Mouse (Mus musculus) left cerebral cortex, adult 6 months (tissue): Measurements from ENCODE around the gene Gldn. TPM values are rescaled to one million over a fixed set of nuclear protein-coding genes. Genes with fewer than 3 reads are reported as not detected.

ENCODE experiments used
- long read RNA-seq, 2 experiments: library from polyadenylated mRNA; unstranded; transcript quantifications; one replicate each; pipeline ENCODE4 v2.0.0; 2019 to 2020
- polyA plus RNA-seq: library from polyadenylated mRNA; unstranded; fragments of <200 nt; fragmentation: Nextera tagmentation; gene quantifications from 2 replicates; pipeline ENCODE4 v1.2.3, GENCODE M21; 2021

Gene Gldn
- 0.16 and 0.28 TPM in 2 replicates for polyA plus RNA-seq
- long read RNA-seq, experiment 1 = 0 reads
- long read RNA-seq, experiment 2 = 0 reads

DNA sequence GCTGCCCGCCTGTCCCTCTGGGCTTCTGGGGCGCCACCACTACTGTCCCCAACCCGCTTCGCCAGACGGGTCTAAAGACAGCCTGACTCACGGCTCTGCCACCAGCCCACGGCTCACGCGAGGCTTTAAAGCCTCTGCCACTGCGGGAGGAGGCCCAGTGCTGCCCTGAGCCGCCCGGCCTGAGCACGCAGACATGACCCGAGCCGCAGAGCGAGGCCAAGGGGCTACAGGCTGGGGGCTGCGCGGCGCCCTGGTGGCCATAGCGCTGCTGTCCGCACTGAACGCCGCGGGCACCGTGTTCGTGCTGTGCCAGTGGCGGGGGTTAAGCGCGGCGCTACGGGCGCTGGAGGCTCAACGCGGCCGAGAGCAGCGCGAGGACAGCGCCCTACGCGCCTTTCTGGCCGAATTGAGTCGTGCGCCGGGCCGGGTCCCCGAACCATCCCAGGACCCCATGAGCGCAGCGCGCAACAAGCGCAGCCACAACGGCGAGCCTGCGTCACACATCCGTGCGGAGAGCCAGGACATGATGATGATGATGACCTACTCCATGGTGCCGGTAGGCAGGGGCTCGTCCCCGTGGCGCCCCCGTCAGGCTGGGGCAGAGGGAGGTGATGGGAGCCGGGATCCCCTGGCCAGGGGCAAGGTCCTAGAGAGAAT lies at the start of gene Gldn:
Gene Gldn (plus strand): TSS at position 156 of the 657 bp plus-strand sequence.

DNA sequence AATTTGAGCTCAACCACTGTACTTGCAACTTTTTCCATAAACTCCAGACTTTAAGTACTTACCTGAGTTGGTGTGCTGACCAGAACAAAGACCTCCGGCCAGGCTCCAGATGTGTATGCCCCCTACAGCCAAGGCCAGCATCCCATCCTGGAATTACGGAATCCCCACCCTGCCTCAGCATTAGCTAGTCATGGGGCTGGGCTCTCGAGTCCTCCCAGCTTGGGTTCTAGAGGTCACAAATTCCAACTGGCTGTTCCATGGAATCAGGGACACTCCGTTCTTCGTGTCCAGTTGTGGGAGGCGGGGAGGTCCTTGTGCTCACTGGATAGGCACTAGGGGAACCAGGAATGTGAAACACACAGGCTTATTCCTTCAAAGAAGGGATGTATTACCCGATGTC lies 18.3 kb upstream of the Gldn start, which contains the start of gene Cyp19a1:
Gene Cyp19a1 (minus strand): TSS at position 101 of the 400 bp plus-strand sequence.

Other genes with a start within 250 kb of the Gldn start
- 2.9 and 3.7 TPM in 2 replicates for gene Tnfaip8l3, start 218.1 kb upstream of the Gldn start, polyA plus RNA-seq
- not detected in 2 replicates for gene Cyp19a1, start 18.4 kb upstream of the Gldn start, polyA plus RNA-seq
- gene Dmxl2, start 215.1 kb downstream of the Gldn start, polyA plus RNA-seq = 16.4 and 38.4 TPM in 2 replicates